Mouse (Mus musculus) right cerebral cortex, postnatal 36 days (tissue): ENCODE data around the gene Fam181a.

Source experiments
- DNase-seq, 2 experiments: peaks; one replicate each; pipeline ENCODE4 v3.0.0; 2022; ENCODE audit warnings: low spot score in 2 of 2, mixed read lengths in 1 of 2

The Fam181a gene

DNA sequence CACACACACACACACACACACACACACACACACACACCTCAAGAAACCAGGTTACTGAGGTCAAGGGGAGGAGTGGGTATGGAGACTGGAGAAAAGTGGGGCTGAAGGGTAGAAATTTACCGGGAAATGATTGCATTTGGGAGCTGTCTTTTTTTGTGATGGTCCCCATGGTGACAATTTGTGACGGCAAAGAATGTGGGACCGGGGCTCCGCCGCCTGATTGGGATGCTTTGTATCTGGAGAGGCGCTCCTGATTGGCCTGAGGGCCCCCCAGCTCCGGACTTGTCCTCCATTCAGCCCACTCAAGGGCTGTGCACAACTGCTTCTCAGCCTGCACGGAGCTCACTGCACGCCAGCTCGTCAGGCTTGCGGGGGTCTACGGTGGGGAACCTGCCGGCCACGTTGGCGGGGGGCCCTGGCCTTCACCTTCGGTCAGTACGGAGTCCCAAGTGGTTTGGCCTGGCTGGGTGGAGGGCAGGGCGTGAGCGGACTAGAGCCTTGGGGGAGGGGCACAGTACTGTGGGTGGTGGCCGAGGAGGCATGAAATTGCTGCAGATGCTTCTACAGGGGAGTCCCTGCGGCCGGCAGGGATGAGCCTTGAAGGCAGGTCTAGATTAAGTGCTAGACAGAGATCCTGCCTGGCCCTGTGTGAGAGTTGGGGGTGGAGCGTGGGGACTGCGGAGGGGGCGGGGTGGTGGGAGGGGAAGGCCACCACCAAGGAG, 4.0 kb downstream of the Fam181a start:
- DNase-seq = no peak

DNA sequence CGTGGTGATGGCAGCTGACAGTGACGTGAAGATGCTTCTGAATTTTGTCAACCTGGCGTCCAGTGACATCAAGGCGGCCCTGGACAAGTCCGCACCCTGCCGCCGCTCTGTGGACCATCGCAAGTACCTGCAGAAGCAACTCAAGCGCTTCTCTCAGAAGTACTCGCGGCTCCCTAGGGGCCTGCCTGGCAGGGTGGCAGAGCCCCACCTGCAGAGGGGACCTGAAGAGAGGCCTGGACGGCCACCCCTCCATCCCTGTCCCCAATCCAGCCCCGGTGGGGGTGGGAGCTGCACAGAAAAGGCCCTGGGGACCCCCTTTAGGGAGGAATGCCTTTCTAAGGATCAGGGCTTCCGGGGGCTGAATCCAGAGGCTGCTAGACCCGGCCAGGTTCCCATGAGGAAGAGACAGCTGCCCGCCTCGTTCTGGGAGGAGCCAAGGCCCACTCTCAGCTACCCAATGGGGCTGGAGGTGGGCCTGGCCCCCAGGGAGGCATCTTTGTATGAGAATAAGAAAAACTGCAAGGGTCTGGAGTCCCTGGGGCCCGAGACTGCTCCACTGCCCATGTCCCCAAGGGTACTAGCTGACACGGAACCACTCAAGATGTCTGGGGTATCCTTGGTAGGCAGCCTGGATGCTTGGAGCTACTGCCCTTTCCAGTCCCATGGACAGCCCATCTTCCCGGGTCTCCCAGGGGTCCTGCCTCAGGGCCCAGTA, 5.2 kb downstream of the Fam181a start:
- no peak for DNase-seq

DNA sequence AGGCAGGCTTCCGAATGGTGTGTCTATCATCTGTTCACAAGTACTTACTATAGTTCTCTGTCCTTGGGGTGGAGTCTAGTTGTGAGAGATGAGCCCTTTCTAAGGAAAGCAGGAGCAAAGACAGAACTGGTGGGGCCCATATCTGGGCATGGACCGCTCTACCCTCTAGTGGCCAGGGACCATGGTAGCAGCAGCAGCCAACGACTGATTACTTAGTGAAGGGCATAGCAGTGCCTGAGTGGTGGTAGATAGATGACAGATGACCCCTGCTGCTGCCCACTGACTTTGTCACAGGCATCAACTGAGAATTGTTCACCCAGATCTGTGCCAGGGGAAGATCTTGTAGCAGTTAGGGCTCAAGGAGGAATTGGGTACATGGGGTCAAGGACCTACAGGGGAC, 12.0 kb downstream of the Fam181a start:
- no peak for DNase-seq

DNA sequence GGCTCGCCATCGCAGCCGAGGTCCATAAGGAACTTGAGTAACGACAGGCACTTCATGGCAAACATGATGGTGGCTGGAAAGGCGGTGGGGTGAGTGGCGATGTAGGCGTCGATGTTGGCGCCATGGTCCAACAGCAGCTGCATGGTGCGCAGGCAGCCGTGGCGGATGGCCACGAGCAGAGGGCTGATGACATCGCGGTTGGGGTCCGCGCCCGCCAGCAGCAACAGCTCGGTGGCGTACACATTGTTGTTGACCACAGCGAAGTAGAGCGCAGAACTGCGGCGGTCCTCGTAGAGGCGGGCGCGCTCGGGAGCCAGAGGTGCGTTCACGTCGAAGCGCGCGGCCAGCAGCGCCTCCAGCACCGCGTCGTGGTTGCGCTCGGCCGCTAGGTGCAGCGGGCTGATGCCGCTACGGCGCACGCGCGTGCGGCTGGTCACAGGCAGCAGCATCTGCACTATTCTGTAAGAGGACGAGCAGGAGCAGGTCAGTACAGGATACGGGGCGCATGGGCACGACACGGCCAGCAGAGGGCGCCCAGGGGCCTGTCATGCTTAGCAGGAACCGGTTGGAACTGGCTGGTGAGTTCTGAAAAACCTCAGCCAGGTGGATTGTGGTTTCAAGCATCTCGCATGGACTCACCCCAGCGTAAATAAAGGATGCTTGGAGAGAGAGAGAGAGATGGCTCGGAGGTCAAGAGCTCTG, 14.5 kb downstream of the Fam181a start:
- peak; percentile 77 to 83 for DNase-seq

DNA sequence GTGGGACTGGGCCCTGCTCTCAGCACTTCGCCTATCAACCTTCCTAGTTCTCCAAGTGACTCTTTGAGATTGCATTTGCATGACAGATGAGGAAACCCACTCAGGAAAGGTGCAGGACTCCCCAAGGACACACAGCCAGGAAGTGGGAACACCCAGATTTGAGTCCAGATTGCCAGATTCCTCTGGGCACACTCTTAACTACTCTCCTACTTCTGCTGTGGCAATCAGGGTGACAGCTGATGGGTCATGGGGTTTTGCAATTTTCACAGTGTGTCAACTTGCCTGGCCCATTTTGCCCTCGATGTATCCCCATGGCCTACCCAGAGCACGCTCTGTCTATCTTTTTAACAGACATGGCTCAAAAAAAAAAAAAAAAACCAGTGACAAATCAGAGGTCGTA, 15.8 kb downstream of the Fam181a start:
- DNase-seq = no peak

DNA sequence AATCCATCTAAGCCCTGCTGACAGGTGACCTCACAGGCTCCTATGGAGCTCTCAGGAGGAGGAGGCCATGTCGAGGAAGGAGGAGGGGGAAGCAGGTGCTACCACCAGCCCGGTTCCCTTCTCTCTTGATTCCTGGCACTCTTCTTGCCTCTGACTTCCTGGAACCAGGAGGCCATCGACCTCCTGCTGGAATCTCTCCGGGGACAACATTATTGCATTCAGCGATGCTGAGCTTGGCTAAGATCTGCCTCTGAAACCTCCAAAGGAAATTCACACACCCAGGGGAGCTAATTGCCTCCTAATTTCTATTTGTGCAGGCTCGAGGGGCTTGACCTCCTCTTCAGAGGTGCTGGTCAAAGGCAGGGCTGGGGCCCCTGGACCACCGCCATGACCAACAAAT, 16.3 kb downstream of the Fam181a start:
- no peak for DNase-seq

DNA sequence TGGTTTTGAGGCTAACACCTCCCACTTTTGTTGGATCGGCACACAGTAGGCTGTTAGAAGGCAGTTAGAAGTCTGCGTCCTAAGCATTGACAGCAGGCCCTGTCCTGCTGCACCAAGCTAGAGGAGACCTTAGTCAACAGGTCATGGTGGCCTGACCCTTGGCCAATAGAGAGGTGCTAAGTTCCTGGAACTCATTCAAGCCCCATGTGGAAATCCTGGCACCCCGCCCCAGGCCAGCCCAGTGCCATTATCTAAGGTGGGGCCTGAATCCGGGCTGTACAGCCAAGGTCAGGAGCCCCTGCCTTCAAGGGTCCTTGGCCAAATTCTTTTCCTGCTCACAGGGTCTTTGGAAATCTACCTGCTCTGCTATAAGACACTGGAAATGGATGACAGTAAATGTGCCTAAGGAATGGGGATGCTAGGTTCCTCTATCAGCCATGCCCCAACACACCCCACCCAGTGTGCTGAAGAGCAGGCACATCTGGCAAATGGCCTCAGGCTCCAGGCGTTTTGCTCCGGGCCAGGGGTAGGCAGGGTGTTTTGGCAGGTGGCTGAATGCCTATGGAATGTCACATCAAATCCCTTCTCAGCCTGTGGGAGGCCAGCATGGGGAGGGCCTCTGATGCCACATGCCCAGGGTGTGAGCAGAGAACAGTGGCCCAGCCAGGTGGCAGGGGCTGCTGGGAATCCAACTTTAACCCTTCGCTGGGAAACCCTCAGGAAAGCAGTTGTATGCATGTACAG, 17.8 kb downstream of the Fam181a start:
- no peak for DNase-seq

DNA sequence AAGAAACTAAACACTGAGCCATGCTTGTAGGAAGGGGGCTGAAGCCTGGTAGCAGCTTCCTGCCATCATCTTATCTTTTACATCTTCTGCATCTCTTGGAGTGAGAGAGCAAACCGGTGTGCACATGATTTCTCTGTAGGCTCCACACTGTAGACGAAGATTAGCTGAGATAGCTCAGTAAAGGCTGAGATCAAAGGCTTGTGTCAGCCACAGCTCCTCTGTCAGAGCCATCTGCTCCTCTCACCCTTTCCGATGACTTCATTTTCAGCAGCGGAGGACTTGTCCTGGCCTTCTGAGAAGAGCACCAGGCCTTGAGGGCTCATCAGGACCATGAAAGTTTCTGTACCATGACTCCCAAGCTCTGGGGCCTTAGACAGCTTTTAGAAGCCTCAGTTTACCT, 20.7 kb downstream of the Fam181a start:
- DNase-seq = no peak

DNA sequence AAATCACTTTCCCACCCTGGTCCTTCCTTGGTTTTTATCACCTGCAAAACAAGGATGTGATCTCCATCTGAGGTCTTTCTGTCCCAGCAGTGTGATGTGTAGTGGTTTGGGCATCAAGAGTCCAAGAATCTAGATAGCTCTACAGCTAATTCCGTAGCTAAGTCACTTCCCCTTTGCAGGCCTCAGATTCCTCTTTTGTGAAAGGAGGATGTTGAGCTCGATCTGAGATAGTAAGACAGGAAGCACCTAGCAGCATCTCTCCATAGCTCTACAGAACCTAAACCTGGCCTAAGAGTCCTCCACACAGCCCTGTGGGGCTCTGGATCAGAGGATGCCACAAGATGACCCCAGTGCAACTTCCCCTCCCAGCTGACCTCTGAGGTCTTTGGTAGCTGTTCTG, 22.1 kb downstream of the Fam181a start:
- DNase-seq = no peak

DNA sequence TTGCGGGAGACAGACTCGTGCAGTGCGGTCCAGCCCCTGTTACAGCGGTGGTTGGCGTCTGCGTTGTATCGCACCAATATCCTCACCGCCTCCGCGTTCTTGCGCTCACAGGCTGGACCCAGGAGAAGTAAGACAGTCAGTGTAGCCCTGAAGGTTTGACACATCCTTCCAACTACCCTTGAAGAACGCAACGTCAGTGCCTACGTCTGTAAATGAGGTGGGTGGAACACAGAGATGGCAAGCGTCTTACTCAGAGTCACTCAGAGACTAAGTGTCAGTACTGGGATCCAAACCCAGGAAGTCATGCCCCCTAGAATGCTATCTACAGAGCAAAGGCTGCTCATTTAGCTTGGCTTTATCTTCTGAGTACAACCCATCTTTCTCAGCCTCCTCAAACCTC, 22.7 kb downstream of the Fam181a start:
- DNase-seq = no peak

DNA sequence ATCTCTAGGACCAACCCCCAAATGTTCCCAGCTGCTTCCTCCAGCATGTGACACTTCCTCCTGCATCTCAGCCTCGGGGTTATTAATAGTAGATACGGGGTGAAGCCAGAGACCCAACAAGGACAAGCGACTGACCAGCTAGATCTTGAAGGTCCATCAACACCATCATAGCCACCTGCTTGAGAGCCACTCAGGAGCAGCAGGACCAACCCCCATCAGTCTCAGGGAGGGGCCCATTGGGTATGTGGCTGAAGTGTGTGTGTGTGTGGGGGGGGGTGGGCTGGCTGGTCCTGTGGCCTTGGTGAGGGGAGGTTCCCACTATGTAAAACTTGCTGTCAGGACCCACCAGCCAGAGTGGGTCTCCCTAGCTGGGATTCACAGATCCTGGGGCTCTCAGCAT, 26.0 kb downstream of the Fam181a start:
- DNase-seq = no peak

DNA sequence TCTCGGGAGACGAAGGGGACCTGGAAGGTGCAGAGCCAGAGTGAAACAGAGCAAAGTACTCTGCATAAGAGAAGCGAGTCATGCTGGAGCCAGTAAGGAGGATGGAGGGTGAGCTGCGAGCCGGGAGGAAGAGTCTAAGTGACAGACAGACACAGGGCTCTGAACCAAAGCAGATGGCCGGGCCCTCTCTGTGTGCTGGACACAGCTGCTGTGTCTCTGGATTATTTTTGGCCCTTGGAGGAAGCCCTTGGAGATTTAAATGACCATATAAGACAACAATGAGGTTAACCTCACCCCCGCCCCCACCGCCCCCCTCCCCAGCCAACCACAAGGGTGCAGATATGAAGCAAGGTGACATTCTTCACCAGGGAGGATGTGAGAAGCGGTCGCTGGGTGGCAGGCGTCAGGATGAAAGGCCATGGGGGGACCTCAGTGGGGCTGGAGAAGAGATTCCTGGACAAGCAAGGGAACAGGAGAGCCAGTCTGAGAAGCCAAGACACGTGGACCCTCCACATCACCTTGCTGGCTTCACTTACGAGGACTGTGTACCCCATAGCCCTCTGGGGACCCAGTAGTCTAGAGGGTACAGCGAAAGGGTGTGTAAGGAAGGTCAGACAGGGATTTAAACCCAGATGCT, 27.5 kb downstream of the Fam181a start:
- DNase-seq = no peak

DNA sequence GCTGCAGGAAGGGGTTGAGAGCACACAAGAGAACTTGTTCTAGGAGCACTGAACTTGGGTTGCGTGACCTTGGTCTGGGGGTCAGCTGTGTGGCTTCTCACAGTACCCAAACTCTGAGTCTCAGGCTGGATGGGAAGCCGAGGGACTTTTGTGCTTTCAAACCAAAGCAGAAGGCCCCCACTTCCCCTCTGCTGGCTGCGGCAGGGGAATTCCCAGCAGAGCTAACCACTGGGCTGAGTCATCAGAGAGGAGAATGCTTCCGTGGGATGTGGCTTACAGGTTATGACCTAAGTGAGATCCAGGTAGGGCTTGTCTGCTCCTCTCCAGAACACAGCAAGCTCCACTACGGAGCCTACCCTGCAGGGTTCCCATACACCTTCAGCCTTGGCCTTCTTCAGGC, 30.4 kb downstream of the Fam181a start:
- no peak for DNase-seq

DNA sequence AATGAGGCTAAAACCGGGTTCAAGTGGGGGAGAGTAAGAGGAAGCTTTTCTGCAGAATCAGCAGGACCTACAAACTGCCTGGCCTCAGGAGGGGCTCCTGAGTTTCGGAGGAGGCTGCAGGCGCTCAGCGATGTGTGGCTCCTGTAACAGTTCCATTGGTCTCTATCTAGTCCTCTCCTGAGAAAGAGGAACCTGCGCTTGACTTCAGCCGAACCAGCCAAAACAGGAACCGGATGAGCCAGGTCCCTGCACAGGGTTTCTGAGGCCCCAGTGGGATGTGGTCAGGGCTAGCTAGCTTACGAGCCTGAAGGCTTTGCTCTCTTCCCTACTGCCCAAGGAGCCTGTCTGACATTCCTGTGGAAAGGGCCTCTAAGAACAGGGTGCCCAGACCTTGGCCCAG, 32.7 kb downstream of the Fam181a start:
- DNase-seq = no peak

DNA sequence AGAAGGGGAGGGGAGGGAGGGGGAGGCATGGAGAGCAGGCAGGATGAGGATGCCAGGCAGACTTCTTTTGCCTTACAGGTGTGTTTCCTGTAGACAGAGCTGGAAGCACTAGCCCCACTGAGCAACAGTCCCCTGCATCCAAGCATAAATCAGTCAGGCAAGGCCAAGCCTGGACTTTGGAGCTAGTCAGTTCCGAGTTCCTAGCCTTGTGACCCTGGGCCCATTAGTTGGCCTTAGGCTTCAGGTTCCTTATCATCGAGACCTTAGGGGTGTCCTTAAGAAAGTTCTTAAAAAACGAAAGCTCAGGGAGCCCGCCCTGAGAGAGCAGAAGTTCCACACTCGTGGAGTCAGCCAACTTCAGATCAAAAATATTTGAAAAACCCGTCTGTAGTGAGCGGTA, 34.2 kb downstream of the Fam181a start:
- DNase-seq = no peak

DNA sequence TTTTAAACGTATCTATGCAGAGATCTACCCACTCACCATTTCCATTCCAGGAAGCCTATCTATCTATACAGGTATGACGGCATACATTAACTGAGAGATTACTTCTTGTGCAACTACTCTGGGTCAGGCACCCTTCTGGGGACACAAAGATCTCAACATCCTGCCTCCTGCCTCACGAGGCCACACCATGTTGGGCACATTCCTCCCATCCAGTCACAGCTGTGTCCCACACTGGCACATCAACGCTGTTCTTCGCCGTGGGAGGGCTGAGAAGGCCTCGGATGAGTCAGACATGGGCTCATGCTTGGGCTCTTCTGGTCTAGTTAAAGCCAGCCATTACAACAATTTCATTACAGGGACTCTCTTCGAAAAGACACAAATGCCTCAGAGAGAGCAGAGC, 36.2 kb downstream of the Fam181a start:
- peak; percentile 48 to 64 for DNase-seq

DNA sequence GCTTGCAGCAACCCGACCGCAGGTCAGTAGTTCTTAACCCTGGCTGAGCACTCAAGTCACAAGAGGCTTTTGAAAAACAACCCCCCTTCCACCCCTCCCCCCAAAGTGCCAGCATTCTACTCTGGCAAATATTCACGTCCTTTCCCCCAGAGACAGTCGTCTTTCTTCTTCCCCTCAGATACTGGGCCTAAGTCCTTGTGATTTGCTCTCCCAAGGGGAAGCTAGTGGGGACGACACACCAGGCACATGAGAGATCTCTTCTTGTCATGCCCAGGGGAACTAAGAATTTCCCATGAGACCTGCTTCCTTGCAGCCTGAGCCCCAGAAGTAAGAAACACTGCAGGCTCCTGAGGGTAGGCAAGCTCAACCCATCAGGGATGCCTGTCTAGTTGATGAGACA, 36.6 kb downstream of the Fam181a start:
- DNase-seq = no peak

DNA sequence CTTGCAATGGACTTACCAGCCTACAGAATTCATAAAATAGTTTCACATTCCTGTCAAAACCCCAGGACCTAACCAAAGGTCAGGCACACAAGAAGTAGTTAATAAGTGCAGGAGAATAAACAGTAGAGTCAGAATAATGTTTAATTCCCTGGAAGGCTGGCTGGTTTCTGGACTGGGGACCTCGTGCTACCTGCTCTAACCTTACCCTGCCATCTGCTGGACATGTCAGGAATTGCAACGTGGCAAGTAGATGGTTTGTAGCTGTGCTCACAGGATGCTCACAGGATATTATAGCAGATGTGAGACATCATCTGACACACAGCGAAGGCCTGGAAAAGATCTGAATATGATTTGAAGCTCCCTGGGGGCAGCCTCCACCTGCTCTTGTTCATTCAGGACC, 37.7 kb downstream of the Fam181a start:
- DNase-seq = peak; percentile 66 to 69

DNA sequence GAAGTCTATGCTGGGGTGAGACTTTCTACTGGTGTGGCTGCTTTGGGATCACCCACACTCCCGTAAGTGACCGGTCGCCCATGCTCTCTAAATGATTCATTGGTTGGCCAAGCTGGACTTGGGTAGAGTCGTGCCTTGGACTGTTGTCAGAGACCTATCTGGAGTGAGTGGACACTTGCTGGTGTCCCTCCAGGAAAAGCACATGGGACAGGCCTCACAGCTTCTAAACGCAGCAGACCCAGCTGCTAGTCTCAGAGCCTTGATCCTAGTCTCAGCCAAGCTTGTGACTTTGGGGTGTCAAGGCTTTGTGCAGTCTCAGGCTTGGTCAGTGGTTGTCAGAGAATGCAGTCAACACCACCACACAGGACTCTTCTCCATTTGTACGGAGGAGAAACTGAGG, 42.0 kb downstream of the Fam181a start:
- DNase-seq = no peak

DNA sequence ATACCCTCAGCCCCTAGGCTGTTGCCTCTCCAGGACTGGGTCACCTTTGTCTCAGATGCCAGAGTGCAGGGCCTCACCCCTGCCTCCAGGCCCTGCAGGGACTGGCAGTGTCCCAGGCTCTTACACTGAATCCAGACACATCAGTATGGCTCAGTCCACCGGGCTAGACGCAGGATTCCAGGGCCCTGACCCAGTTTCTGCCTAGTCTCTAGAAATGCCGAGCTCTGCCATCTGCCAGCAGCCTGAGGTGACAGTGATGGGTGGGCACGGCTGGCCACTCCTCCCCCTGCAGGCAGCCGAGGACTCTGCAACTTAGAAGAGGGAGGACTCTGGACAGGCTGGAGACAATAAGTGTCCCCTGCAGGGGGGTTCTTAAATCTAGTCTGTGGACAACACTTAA, 42.8 kb downstream of the Fam181a start:
- no peak for DNase-seq

DNA sequence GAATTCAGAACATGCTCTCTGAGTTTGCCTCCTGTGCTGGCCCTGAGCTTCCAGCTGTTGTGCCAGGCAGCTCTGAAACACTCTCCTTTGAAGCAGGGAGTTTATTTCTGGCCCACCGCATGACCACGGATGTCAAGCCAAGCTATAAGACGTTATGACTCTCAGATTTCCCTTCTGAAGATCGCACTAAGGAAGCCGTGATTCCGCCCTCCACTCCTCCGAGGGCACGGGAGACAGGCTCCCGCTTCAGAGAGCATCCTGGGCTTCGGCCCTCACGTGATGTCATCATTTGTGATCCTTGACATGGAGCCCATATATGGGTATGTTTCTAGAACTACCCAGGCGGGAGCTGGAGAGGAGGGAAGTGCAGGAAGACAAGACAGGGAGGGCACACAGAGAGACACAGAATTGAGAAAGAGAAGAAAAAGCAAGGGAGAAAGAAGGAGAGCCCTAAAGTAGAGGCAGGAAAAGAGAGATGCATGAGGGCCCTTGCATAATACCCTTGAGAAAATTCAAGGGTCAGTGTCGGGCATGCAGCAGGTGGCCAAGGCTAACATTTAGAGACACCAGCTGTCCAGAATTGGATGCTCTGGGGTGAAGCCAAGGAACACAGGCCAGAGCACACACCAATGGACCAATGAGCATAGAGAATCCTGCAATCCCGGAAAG, 45.1 kb downstream of the Fam181a start, which contains the start of gene Asb2:
Gene Asb2 (minus strand): TSS at position 256 of the 669 bp plus-strand sequence.
- no peak for DNase-seq
